Mouse (Mus musculus) liver, embryonic 14.5 days (tissue): ENCODE measurements around the gene Med19. TPM values are rescaled to one million over a fixed set of nuclear protein-coding genes. Genes with fewer than 3 reads are reported as not detected.

ENCODE experiments used
- ATAC-seq: fragments of 200-750 bp; cut with Nextera tagmentation; 2 replicates; pipeline ENCODE4 v1.8.0; 2017; ENCODE audit warnings: moderate number of reproducible peaks, mild to moderate bottlenecking, moderate library complexity; ENCODE audit not compliant: insufficient read depth
- DNase-seq, 3 experiments: peaks; one replicate each; pipeline ENCODE4 v3.0.0-alpha.2; 2012 to 2013; ENCODE audit warnings: low read depth in 3 of 3, low spot score in 3 of 3
- H3K27ac ChIP-seq: fragments of 300-500 bp; sonication (generic); 2 replicates; pipeline ENCODE4 v1.5.1; 2014; ENCODE audit warnings: moderate library complexity, mild to moderate bottlenecking, control low read depth, inconsistent platforms
- H3K27me3 ChIP-seq: fragments of 300-500 bp; sonication (generic); 2 replicates; pipeline ENCODE4 v1.6.1; 2014; ENCODE audit warnings: mild to moderate bottlenecking, low read length, moderate library complexity; ENCODE audit not compliant: control insufficient read depth, insufficient read depth
- H3K36me3 ChIP-seq: fragments of 300-500 bp; sonication (generic); replicated peaks from 2 replicates; pipeline ENCODE4 v1.6.1; 2014; ENCODE audit warnings: low read depth; ENCODE audit not compliant: control insufficient read depth, insufficient read depth
- H3K4me1 ChIP-seq, 2 experiments: fragments of 200-500 bp in 1 of 2; fragments of 300-500 bp in 1 of 2; sonication (generic) in 1 of 2; replicated peaks; 2 replicates each; pipeline ENCODE4 v1.6.1; 2012 to 2014; ENCODE audit warnings: antibody characterized with exemption in 1 of 2, inconsistent platforms in 1 of 2, low read length in 1 of 2; ENCODE audit not compliant: control insufficient read depth in 2 of 2, insufficient read depth in 2 of 2
- H3K4me2 ChIP-seq: fragments of 300-500 bp; sonication (generic); 2 replicates; pipeline ENCODE4 v1.6.1; 2014; ENCODE audit warnings: low read depth, mild to moderate bottlenecking, control low read depth, moderate library complexity
- H3K4me3 ChIP-seq, 2 experiments: fragments of 200-500 bp in 1 of 2; fragments of 300-500 bp in 1 of 2; sonication (generic) in 1 of 2; 2 replicates each; pipeline ENCODE4 v1.5.1; 2012 to 2014; ENCODE audit warnings: low read depth in 2 of 2, low read length in 2 of 2, mild to moderate bottlenecking in 2 of 2, control low read depth in 1 of 2, inconsistent platforms in 1 of 2, moderate library complexity in 1 of 2; ENCODE audit not compliant: insufficient read depth in 1 of 2
- H3K9ac ChIP-seq: fragments of 300-500 bp; sonication (generic); replicated peaks from 2 replicates; pipeline ENCODE4 v1.6.1; 2014; ENCODE audit warnings: mild to moderate bottlenecking, control low read depth, moderate library complexity
- H3K9me3 ChIP-seq: fragments of 300-500 bp; sonication (generic); 2 replicates; pipeline ENCODE4 v1.6.1; 2016; ENCODE audit warnings: low read length, mixed read lengths; ENCODE audit not compliant: control insufficient read depth
- CTCF ChIP-seq: IDR thresholded peaks from 2 replicates; pipeline ENCODE4 v1.5.1; 2016; ENCODE audit warnings: antibody characterized with exemption, low read depth, control low read depth
- EP300 ChIP-seq: IDR thresholded peaks from 2 replicates; pipeline ENCODE4 v1.6.1; 2016; ENCODE audit warnings: antibody characterized with exemption, low read depth
- WGBS: fragments of 180-500 bp; shearing (Covaris S2); extraction: QIAGEN DNeasy Blood & Tissue Kit; methylation state at CpG from one replicate; pipeline ENCODE4 v1.1.7; 2014; ENCODE audit not compliant: insufficient replicate concordance; 5-methylcytosine and 5-hydroxymethylcytosine counted together
- polyA plus RNA-seq, 2 experiments: library from polyadenylated mRNA; depleted of rRNA in 1 of 2; stranded (reverse) in 1 of 2; unstranded in 1 of 2; fragments of >200 nt; fragmentation: Nextera tagmentation in 1 of 2; extraction: Ambion mirVana in 1 of 2; gene quantifications; 2 replicates each; pipeline versions ENCODE4 v1.2.1 to v1.2.3; 2012 to 2014

The Med19 gene
- polyA plus RNA-seq, 2 experiments: 12.3 to 22.4 TPM

DNA sequence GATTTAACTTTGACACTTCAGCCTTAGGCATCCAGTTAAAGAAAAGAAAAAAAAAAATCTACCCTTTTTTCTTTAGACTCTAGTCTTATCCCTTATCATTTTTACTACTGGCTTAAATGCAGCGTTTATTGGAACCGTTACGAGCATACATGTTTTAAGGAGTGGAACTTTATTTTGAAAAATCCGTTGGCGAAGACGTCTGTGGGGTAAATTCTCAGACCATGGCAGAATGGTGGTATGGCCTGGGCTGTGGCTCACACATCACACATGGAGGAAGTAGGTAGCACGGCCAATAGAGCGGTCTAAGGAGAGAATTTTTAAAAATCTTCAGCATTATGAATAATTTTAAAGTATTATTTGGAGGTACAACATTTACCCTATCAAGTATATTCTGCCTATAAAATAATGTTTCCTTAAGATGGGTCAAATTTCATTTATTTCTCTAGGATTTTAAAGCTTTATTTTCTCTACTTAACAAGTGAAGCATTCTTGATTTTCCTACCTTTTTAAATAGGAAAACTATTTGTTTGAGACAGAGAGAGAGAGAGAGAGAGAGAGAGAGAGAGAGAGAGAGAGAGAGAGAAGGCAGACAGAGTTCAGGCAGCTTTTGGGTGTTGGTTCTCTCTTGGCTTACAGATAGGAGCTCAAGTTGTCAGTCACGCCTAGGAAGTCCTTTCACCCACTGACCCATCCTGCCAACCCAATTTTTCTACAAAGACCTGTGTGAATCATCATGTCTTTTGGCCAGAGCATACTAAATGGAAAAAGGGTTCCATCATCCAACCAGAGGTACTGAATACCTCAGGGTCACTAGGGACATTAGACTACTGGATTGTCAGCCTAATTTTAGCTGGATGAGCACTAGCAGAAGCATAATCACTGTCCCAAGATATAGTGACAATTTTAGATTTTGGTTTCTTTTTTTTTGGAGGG is 38.5 kb downstream of the Med19 start:
- DNase-seq: no peak
- no peaks in the 10 kb centered on the region for H3K27me3 ChIP-seq
- no peaks in the 10 kb centered on the region for H3K9me3 ChIP-seq
- peaks cover 4% of the 10 kb centered on the region; the same call in 1 of the 2 replicates for H3K36me3 ChIP-seq
- peak overlapping the region; percentile 77 to 98 for H3K4me3 ChIP-seq
- peak overlapping the region; percentile 92 for H3K9ac ChIP-seq
- peaks cover 22 to 26% of the 10 kb centered on the region in 2 experiments for H3K4me1 ChIP-seq
- H3K27ac ChIP-seq: peak overlapping the region; percentile 98
- no peak for ATAC-seq
- 11% methylated on average over 9 of the region's 9 CpGs for WGBS
- TF ChIP-seq EP300 (peak; percentile 27; the same call in 1 of the 2 replicates), CTCF (no peak)
- H3K4me2 ChIP-seq: peak overlapping the region; percentile 87

DNA sequence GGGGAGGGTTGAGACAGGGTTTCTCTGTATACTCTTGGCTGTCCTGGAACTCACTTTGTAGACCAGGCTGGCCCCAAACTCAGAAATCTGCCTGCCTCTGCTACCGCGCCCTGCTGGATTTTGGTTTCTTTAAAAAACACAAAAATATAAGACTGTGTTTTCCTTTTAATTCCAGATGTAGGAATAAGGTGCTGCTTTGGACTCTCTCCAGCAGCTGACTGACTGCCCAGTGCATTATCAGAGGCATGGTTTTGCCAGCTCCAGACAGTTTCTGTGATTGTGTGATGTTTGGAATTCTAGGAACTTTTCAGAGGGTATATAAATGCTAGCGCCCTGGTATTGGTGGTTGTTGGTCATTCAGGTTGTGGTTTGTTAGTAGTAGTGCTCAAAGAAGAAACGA is 39.2 kb downstream of the Med19 start:
- no peak overlapping the region for H3K4me3 ChIP-seq
- peaks cover 22 to 27% of the 10 kb centered on the region in 2 experiments for H3K4me1 ChIP-seq
- H3K4me2 ChIP-seq: peak overlapping the region; percentile 87
- H3K36me3 ChIP-seq: peaks cover 11% of the 10 kb centered on the region
- TF ChIP-seq EP300: no peak
- TF ChIP-seq CTCF: no peak
- H3K9ac ChIP-seq: peak overlapping the region; percentile 49
- no peak for ATAC-seq
- peak overlapping the region; percentile 82 for H3K27ac ChIP-seq
- no peaks in the 10 kb centered on the region for H3K9me3 ChIP-seq
- DNase-seq: no peak
- H3K27me3 ChIP-seq: no peaks in the 10 kb centered on the region
- whole genome bisulfite sequencing: 79% methylated on average over 4 of the region's 4 CpGs

DNA sequence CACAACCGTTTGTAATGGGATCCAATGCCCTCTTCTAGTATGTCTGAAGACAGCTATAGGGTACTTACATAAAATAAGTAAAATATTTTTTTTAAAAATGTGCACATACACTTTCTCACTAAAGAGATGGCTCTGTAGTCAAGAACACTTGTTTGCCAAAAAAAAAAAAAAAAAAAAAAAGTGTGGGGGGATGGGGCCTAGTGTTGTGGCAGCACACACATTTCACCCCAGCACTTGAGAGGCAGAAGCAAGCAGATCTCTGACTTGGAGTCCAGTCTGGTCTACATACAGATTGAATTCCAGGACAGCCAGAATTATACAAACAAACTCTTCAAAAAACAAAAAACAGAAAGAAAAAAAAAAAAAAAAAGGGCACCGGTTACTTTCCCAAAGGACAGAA is 42.5 kb downstream of the Med19 start:
- TF ChIP-seq CTCF: no peak
- TF ChIP-seq EP300: no peak
- H3K4me3 ChIP-seq: no peak overlapping the region
- H3K27me3 ChIP-seq: no peaks in the 10 kb centered on the region
- H3K4me2 ChIP-seq: no peak overlapping the region
- no peak for ATAC-seq
- peaks cover 23 to 25% of the 10 kb centered on the region in 2 experiments for H3K4me1 ChIP-seq
- peaks cover 40% of the 10 kb centered on the region for H3K36me3 ChIP-seq
- WGBS: 84% methylated on average over 2 of the region's 2 CpGs
- H3K9ac ChIP-seq: no peak overlapping the region
- H3K9me3 ChIP-seq: no peaks in the 10 kb centered on the region
- DNase-seq: no peak
- no peak overlapping the region for H3K27ac ChIP-seq

DNA sequence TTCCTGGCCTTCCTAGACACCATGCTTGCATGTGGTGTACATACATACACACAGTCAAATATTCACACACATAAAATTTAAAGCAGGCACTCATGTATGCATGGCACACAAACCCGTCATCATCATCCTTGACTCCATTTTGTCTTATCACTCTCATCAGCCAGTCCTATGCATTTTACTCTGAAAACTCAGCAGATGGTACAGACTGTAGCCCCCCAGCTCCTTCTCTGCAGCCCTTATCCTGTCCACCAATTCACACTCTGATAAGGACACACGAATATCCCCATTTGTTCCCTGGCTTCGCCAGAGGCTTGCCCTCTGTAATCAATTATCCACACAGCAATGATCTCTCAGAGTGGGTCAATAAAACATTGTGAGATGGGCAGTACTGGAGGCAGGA is 43.0 kb downstream of the Med19 start:
- no peak overlapping the region for H3K9ac ChIP-seq
- H3K27ac ChIP-seq: peak overlapping the region; percentile 12; the same call in 1 of the 2 replicates
- peak overlapping the region; percentile 12; the same call in 1 of the 2 replicates for H3K4me2 ChIP-seq
- no peaks in the 10 kb centered on the region for H3K27me3 ChIP-seq
- H3K4me3 ChIP-seq: no peak overlapping the region
- ATAC-seq: no peak
- H3K36me3 ChIP-seq: peaks cover 42% of the 10 kb centered on the region
- WGBS: 28% methylated on average over 3 of the region's 3 CpGs
- TF ChIP-seq EP300 (no peak), CTCF (no peak)
- H3K9me3 ChIP-seq: no peaks in the 10 kb centered on the region
- peaks cover 28 to 29% of the 10 kb centered on the region in 2 experiments for H3K4me1 ChIP-seq
- no peak for DNase-seq

DNA sequence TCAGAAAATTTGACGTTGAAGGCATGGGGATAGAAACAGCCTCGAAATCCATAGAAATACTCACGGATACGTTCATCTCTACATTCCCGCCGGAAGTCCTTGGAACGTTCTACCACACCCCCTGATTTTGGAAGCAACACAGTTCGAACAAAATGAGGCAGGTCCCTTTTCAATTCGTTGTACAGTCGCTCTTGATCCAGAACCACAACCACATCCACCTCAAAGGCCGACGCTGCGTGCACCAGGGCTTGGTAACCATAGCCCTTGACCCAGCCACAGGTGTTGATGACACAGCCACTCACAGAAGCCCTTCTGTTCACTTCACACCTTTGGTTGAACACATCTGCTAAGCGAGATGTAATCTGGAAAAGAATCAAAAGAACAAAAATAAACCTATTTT is 45.7 kb downstream of the Med19 start:
- ATAC-seq (no peak), DNase-seq (no peak)
- no peak for TF ChIP-seq CTCF
- TF ChIP-seq EP300: no peak
- H3K4me1 ChIP-seq: peaks cover 20 to 26% of the 10 kb centered on the region in 2 experiments
- peaks cover 42% of the 10 kb centered on the region for H3K36me3 ChIP-seq
- WGBS: 88% methylated on average over 14 of the region's 14 CpGs
- H3K4me3 ChIP-seq: no peak overlapping the region
- no peak overlapping the region for H3K9ac ChIP-seq
- H3K27me3 ChIP-seq: no peaks in the 10 kb centered on the region
- no peaks in the 10 kb centered on the region for H3K9me3 ChIP-seq
- H3K27ac ChIP-seq: no peak overlapping the region
- no peak overlapping the region; the same call in 1 of the 2 replicates for H3K4me2 ChIP-seq
